Mouse (Mus musculus): ENCODE data around the gene Apbb2. TPM values are rescaled to one million over a fixed set of nuclear protein-coding genes. Genes with fewer than 3 reads are reported as not detected.

Apbb2 gene
- polyA plus RNA-seq, 1 experiment from 2014 or later: 48.9 TPM

- Histone ChIP-seq H3K27me3 (replicated peaks; ENCODE audit: insufficient read depth, low read length) (no peaks in the 10 kb centered on the region), H3K4me2 (replicated peaks; ENCODE audit: low read depth, low read length) (no peak overlapping the region), H3K36me3 (ENCODE audit: insufficient read depth, low read length) (no peaks in the 10 kb centered on the region), H3K9ac (replicated peaks; ENCODE audit: low read depth) (no peak overlapping the region), H3K27ac (ENCODE audit: low read length) (no peak overlapping the region), H3K9me3 (ENCODE audit: low read length) (no peaks in the 10 kb centered on the region), H3K4me1 (ENCODE audit: insufficient read depth, low read depth, low read length) (peaks cover 32% of the 10 kb centered on the region; the same call in 1 of the 2 replicates), H3K4me3 (ENCODE audit: low read depth, low read length) (no peak overlapping the region)
- no peak for TF ChIP-seq EP300 (IDR thresholded peaks at IDR 0.05)
- no peak for TF ChIP-seq CTCF (IDR thresholded peaks at IDR 0.05)
- DNase-seq (ENCODE audit: low spot score): no peak
- 86% methylated on average over 10 of the region's 10 CpGs for WGBS
- no peak for ATAC-seq
These were observed 10.8 kb downstream of the Apbb2 start for GRCm38 (mm10) chr5:66607801-66608200.

GRCm38 (mm10) chr5:66607201-66607600 is 11.4 kb downstream of the Apbb2 start:
- H3K4me2 ChIP-seq (replicated peaks; ENCODE audit: low read depth, low read length): no peak overlapping the region
- H3K4me1 ChIP-seq (ENCODE audit: insufficient read depth, low read depth, low read length): peaks cover 29% of the 10 kb centered on the region; the same call in 1 of the 2 replicates
- no peak overlapping the region for H3K4me3 ChIP-seq (ENCODE audit: low read depth, low read length)
- H3K36me3 ChIP-seq (ENCODE audit: insufficient read depth, low read length): no peaks in the 10 kb centered on the region
- H3K9ac ChIP-seq (replicated peaks; ENCODE audit: low read depth): no peak overlapping the region
- DNase-seq (ENCODE audit: low spot score) (peak; percentile 60), ATAC-seq (0 out of 2 replicates have a peak, but pooled peaks have one; percentile 4)
- H3K27ac ChIP-seq (ENCODE audit: low read length): 0 out of 2 replicates have a peak overlapping the region, but pooled peaks have one; percentile 11
- H3K27me3 ChIP-seq (replicated peaks; ENCODE audit: insufficient read depth, low read length): no peaks in the 10 kb centered on the region
- TF ChIP-seq CTCF (IDR thresholded peaks at IDR 0.05) (no peak), EP300 (IDR thresholded peaks at IDR 0.05) (no peak)
- 53% methylated on average over 4 of the region's 4 CpGs for WGBS
- no peaks in the 10 kb centered on the region for H3K9me3 ChIP-seq (ENCODE audit: low read length)

GRCm38 (mm10) chr5:66605636-66606035 is 12.9 kb downstream of the Apbb2 start:
- TF ChIP-seq EP300 (IDR thresholded peaks at IDR 0.05): no peak
- TF ChIP-seq CTCF (IDR thresholded peaks at IDR 0.05): no peak
- peaks cover 23% of the 10 kb centered on the region; the same call in 1 of the 2 replicates for H3K4me1 ChIP-seq (ENCODE audit: insufficient read depth, low read depth, low read length)

GRCm38 (mm10) chr5:66604423-66604822 is 14.2 kb downstream of the Apbb2 start:
- 0 out of 2 replicates have a peak overlapping the region, but pooled peaks have one; percentile 48 for H3K27ac ChIP-seq (ENCODE audit: low read length)
- no peak for TF ChIP-seq EP300 (IDR thresholded peaks at IDR 0.05)
- TF ChIP-seq CTCF (IDR thresholded peaks at IDR 0.05): no peak
- no peak overlapping the region for H3K4me2 ChIP-seq (replicated peaks; ENCODE audit: low read depth, low read length)
- H3K36me3 ChIP-seq (ENCODE audit: insufficient read depth, low read length): no peaks in the 10 kb centered on the region
- H3K27me3 ChIP-seq (replicated peaks; ENCODE audit: insufficient read depth, low read length): no peaks in the 10 kb centered on the region
- ATAC-seq (no peak), DNase-seq (ENCODE audit: low spot score) (no peak)
- H3K9ac ChIP-seq (replicated peaks; ENCODE audit: low read depth): no peak overlapping the region
- H3K4me3 ChIP-seq (ENCODE audit: low read depth, low read length): no peak overlapping the region
- H3K9me3 ChIP-seq (ENCODE audit: low read length): no peaks in the 10 kb centered on the region
- H3K4me1 ChIP-seq (ENCODE audit: insufficient read depth, low read depth, low read length): peaks cover 17% of the 10 kb centered on the region; the same call in 1 of the 2 replicates
- 58% methylated on average over 4 of the region's 4 CpGs for WGBS

More at GRCm38 (mm10) chr5:66605636-66606035, 12.9 kb downstream of the Apbb2 start:
- DNase-seq (ENCODE audit: low spot score) (no peak), ATAC-seq (no peak)
- no peak overlapping the region for H3K9ac ChIP-seq (replicated peaks; ENCODE audit: low read depth)
- no peaks in the 10 kb centered on the region for H3K36me3 ChIP-seq (ENCODE audit: insufficient read depth, low read length)
- WGBS: 86% methylated on average over 11 of the region's 11 CpGs
- no peak overlapping the region for H3K27ac ChIP-seq (ENCODE audit: low read length)
- H3K9me3 ChIP-seq (ENCODE audit: low read length): no peaks in the 10 kb centered on the region
- no peak overlapping the region for H3K4me2 ChIP-seq (replicated peaks; ENCODE audit: low read depth, low read length)
- no peaks in the 10 kb centered on the region for H3K27me3 ChIP-seq (replicated peaks; ENCODE audit: insufficient read depth, low read length)
- H3K4me3 ChIP-seq (ENCODE audit: low read depth, low read length): no peak overlapping the region

GRCm38 (mm10) chr5:66603746-66604145 is 14.8 kb downstream of the Apbb2 start:
- Histone ChIP-seq H3K36me3 (ENCODE audit: insufficient read depth, low read length) (no peaks in the 10 kb centered on the region), H3K9me3 (ENCODE audit: low read length) (no peaks in the 10 kb centered on the region), H3K4me1 (ENCODE audit: insufficient read depth, low read depth, low read length) (peaks cover 13% of the 10 kb centered on the region; the same call in 1 of the 2 replicates), H3K27me3 (replicated peaks; ENCODE audit: insufficient read depth, low read length) (no peaks in the 10 kb centered on the region), H3K4me2 (replicated peaks; ENCODE audit: low read depth, low read length) (peak overlapping the region; percentile 30; the same call in 1 of the 2 replicates), H3K9ac (replicated peaks; ENCODE audit: low read depth) (no peak overlapping the region), H3K4me3 (ENCODE audit: low read depth, low read length) (no peak overlapping the region), H3K27ac (ENCODE audit: low read length) (peak overlapping the region; percentile 48; the same call in 1 of the 2 replicates)
- WGBS: 21% methylated on average over 8 of the region's 8 CpGs
- DNase-seq (ENCODE audit: low spot score): peak; percentile 53
- peak; percentile 48 for ATAC-seq
- TF ChIP-seq CTCF (IDR thresholded peaks at IDR 0.05) (peak; percentile 13; the same call in 1 of the 2 replicates), EP300 (IDR thresholded peaks at IDR 0.05) (peak; percentile 8)

- H3K4me3 ChIP-seq (ENCODE audit: low read depth, low read length): no peak overlapping the region
- TF ChIP-seq EP300 (IDR thresholded peaks at IDR 0.05) (peak; percentile 32), CTCF (IDR thresholded peaks at IDR 0.05) (no peak)
- 9% methylated on average over 7 of the region's 7 CpGs for whole genome bisulfite sequencing
- ATAC-seq (peak; percentile 73), DNase-seq (ENCODE audit: low spot score) (peak; percentile 83)
- H3K9ac ChIP-seq (replicated peaks; ENCODE audit: low read depth): no peak overlapping the region
- H3K36me3 ChIP-seq (ENCODE audit: insufficient read depth, low read length): no peaks in the 10 kb centered on the region
- no peaks in the 10 kb centered on the region for H3K27me3 ChIP-seq (replicated peaks; ENCODE audit: insufficient read depth, low read length)
- H3K27ac ChIP-seq (ENCODE audit: low read length): peak overlapping the region; percentile 48; the same call in 1 of the 2 replicates
- no peaks in the 10 kb centered on the region for H3K9me3 ChIP-seq (ENCODE audit: low read length)
- H3K4me1 ChIP-seq (ENCODE audit: insufficient read depth, low read depth, low read length): peaks cover 13% of the 10 kb centered on the region; the same call in 1 of the 2 replicates
- H3K4me2 ChIP-seq (replicated peaks; ENCODE audit: low read depth, low read length): peak overlapping the region; percentile 30
These were observed 15.4 kb downstream of the Apbb2 start for GRCm38 (mm10) chr5:66603223-66603622.

Measured in lung, postnatal 0 days (tissue).